Mouse (Mus musculus): ENCODE measurements around the gene Trim71. TPM values are rescaled to one million over a fixed set of nuclear protein-coding genes. Genes with fewer than 3 reads are reported as not detected.

Trim71 gene
- polyA plus RNA-seq, 1 experiment from 2014 or later, result 0.32 TPM

- Histone ChIP-seq H3K4me3 (no peak overlapping the region), H3K4me2 (no peak overlapping the region), H3K4me1 (replicated peaks) (no peaks in the 10 kb centered on the region), H3K27me3 (no peaks in the 10 kb centered on the region), H3K36me3 (peaks cover 10% of the 10 kb centered on the region; the same call in 1 of the 2 replicates), H3K27ac (replicated peaks) (no peak overlapping the region), H3K9me3 (no peaks in the 10 kb centered on the region), H3K9ac (no peak overlapping the region)
- 94% methylated on average over 7 of the region's 7 CpGs for WGBS
- no peak for ATAC-seq (ENCODE audit: low FRiP score, low read depth)
Observed at GRCm38 (mm10) chr9:114462569-114462968, 101.6 kb downstream of the Trim71 start.

DNA sequence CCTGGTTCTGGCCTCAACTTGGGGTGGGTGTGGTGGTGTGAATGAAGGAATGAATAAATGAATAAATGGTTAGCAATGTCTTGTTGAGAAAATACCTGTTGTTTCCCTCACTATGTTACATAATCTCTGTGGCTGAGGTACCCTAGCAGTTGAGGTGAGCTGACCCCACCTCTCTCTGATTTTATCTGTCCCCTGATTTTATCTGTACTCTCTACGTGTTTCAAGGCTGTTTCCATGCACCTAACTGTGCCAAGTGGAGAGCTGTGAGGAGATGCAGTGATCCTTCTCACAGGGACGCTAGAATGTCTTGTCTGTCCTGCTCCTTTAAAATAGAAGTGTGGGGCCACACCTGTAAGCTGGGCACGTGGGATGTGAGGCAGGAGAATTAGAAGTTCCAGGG lies 105.7 kb downstream of the Trim71 start:
- H3K27me3 ChIP-seq, result no peaks in the 10 kb centered on the region
- no peak overlapping the region for H3K27ac ChIP-seq (replicated peaks)
- no peak for ATAC-seq (ENCODE audit: low FRiP score, low read depth)
- no peaks in the 10 kb centered on the region for H3K4me1 ChIP-seq (replicated peaks)
- no peak overlapping the region for H3K4me3 ChIP-seq
- WGBS, result 81% methylated on average over 3 of the region's 3 CpGs
- H3K9ac ChIP-seq, result no peak overlapping the region
- H3K4me2 ChIP-seq, result no peak overlapping the region
- H3K9me3 ChIP-seq, result no peaks in the 10 kb centered on the region
- 0 out of 2 replicates have a peak, but pooled peaks cover 8% of the 10 kb centered on the region for H3K36me3 ChIP-seq

Other genes with a start within 250 kb of the Trim71 start
- not detected in 2 replicates for gene Bcl2a1c, start 234.2 kb downstream of the Trim71 start, polyA plus RNA-seq (2015; fragmentation: Nextera tagmentation; extraction: Ambion mirVana)
- gene Crtap, start 173.7 kb downstream of the Trim71 start, polyA plus RNA-seq (2015; fragmentation: Nextera tagmentation; extraction: Ambion mirVana), result 31.3 and 32.0 TPM in 2 replicates
- gene Glb1, start 163.3 kb downstream of the Trim71 start, polyA plus RNA-seq (2015; fragmentation: Nextera tagmentation; extraction: Ambion mirVana), result 31.7 and 32.2 TPM in 2 replicates
- gene Tmppe, start 163.3 kb downstream of the Trim71 start, polyA plus RNA-seq (2015; fragmentation: Nextera tagmentation; extraction: Ambion mirVana), result 10.1 and 10.6 TPM in 2 replicates
- gene Ccr4, start 59.5 kb downstream of the Trim71 start, polyA plus RNA-seq (2015; fragmentation: Nextera tagmentation; extraction: Ambion mirVana), result not detected in 2 replicates
- not detected in 2 replicates for gene C130032M10Rik, start 48.7 kb downstream of the Trim71 start, polyA plus RNA-seq (2015; fragmentation: Nextera tagmentation; extraction: Ambion mirVana)
- 50.2 and 53.2 TPM in 2 replicates for gene Cnot10, start 75.8 kb upstream of the Trim71 start, polyA plus RNA-seq (2015; fragmentation: Nextera tagmentation; extraction: Ambion mirVana)
- 139 and 140 TPM in 2 replicates for gene Dync1li1, start 124.4 kb upstream of the Trim71 start, polyA plus RNA-seq (2015; fragmentation: Nextera tagmentation; extraction: Ambion mirVana)
- 18.0 and 20.9 TPM in 2 replicates for gene Cmtm6, start 166.7 kb upstream of the Trim71 start, polyA plus RNA-seq (2015; fragmentation: Nextera tagmentation; extraction: Ambion mirVana)
- 11.5 and 16.8 TPM in 2 replicates for gene Cmtm7, start 217.5 kb upstream of the Trim71 start, polyA plus RNA-seq (2015; fragmentation: Nextera tagmentation; extraction: Ambion mirVana)